Mouse (Mus musculus): ENCODE results near the gene Nr4a1.

The Nr4a1 gene

GRCm38 (mm10) chr15:101253886-101254795 lies at the start of gene Nr4a1:
Nr4a1 (plus strand) TSS chr15:101254269.
- DNase-seq (ENCODE audit: low read depth, low spot score): no peak

- no peak for DNase-seq (ENCODE audit: low read depth, low spot score)
These were observed 49.3 kb upstream of the Nr4a1 start for GRCm38 (mm10) chr15:101204781-101205180.

- DNase-seq (ENCODE audit: low read depth, low spot score): peak; percentile 64
These were observed 43.8 kb upstream of the Nr4a1 start for GRCm38 (mm10) chr15:101210228-101210627.

- no peak for DNase-seq (ENCODE audit: low read depth, low spot score)
These were observed 43.0 kb upstream of the Nr4a1 start for GRCm38 (mm10) chr15:101210998-101211613.

- DNase-seq (ENCODE audit: low read depth, low spot score): no peak
These were observed 41.6 kb upstream of the Nr4a1 start for GRCm38 (mm10) chr15:101212435-101212834.

GRCm38 (mm10) chr15:101215136-101215535 lies 38.9 kb upstream of the Nr4a1 start:
- no peak for DNase-seq (ENCODE audit: low read depth, low spot score)

GRCm38 (mm10) chr15:101216036-101216435 lies 38.0 kb upstream of the Nr4a1 start:
- DNase-seq (ENCODE audit: low read depth, low spot score): no peak

- peak; percentile 69 for DNase-seq (ENCODE audit: low read depth, low spot score)
These were observed 33.2 kb upstream of the Nr4a1 start for GRCm38 (mm10) chr15:101220905-101221297.

- peak; percentile 84 for DNase-seq (ENCODE audit: low read depth, low spot score)
These were observed 32.6 kb upstream of the Nr4a1 start for GRCm38 (mm10) chr15:101221298-101222104.

GRCm38 (mm10) chr15:101222897-101223482 lies 31.1 kb upstream of the Nr4a1 start:
- no peak for DNase-seq (ENCODE audit: low read depth, low spot score)

GRCm38 (mm10) chr15:101223596-101223995 lies 30.5 kb upstream of the Nr4a1 start:
- DNase-seq (ENCODE audit: low read depth, low spot score): no peak

GRCm38 (mm10) chr15:101224006-101224906 lies 29.8 kb upstream of the Nr4a1 start, which contains the start of gene Grasp:
Grasp (plus strand) TSS chr15:101224188.
- DNase-seq (ENCODE audit: low read depth, low spot score): peak; percentile 87

- no peak for DNase-seq (ENCODE audit: low read depth, low spot score)
These were observed 29.1 kb upstream of the Nr4a1 start for GRCm38 (mm10) chr15:101224977-101225376.

- DNase-seq (ENCODE audit: low read depth, low spot score): peak; percentile 81
These were observed 26.1 kb upstream of the Nr4a1 start for GRCm38 (mm10) chr15:101227971-101228370.

- DNase-seq (ENCODE audit: low read depth, low spot score): no peak
These were observed 25.0 kb upstream of the Nr4a1 start for GRCm38 (mm10) chr15:101228866-101229590.

- DNase-seq (ENCODE audit: low read depth, low spot score): no peak
These were observed 23.6 kb upstream of the Nr4a1 start for GRCm38 (mm10) chr15:101230503-101230902.

GRCm38 (mm10) chr15:101230995-101231647 lies 22.9 kb upstream of the Nr4a1 start:
- no peak for DNase-seq (ENCODE audit: low read depth, low spot score)

- DNase-seq (ENCODE audit: low read depth, low spot score): no peak
These were observed 22.4 kb upstream of the Nr4a1 start for GRCm38 (mm10) chr15:101231648-101232180.

GRCm38 (mm10) chr15:101232607-101233006 lies 21.5 kb upstream of the Nr4a1 start:
- no peak for DNase-seq (ENCODE audit: low read depth, low spot score)
